Mouse (Mus musculus): ENCODE results near the gene Gm43951. TPM values are rescaled to one million over a fixed set of nuclear protein-coding genes. Genes with fewer than 3 reads are reported as not detected.

Gm43951 gene
- polyA plus RNA-seq, 1 experiment = 2.8 TPM

DNA sequence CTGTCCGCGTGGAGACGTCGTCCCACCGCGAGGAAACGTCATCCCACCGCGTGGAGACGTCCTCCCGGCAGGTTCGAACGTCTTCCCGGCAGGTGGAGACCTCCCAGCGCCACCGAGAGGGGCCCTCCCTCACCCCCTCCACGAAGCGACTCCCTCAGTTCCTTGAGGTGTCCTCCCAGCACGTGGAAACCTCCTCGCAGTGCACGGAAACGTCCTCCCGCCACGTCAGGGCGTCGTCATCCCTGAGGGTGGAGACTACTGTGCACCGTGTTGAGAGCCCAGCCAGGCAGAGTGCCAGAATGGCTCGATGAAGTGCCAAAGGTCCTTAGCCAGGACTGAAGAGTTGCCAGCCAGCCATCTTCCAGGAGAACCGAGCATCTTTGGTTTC, 8.8 kb upstream of the Gm43951 start, which contains the start of gene Med31:
Gene Med31, minus strand, starts transcription at position 183 of the 388 bp plus-strand sequence.
- Histone ChIP-seq H3K4me3 (replicated peaks; ENCODE audit: insufficient read depth, low read depth, low read length) (peak within 1 kb of the TSS; percentile 84), H3K27me3 (ENCODE audit: control insufficient read depth, insufficient read depth, low read length) (no peaks in the 10 kb centered on the region), H3K27ac (ENCODE audit: insufficient read depth, low read length) (peak within 1 kb of the TSS; percentile 39), H3K4me1 (ENCODE audit: control insufficient read depth, insufficient read depth, low read length) (no peaks in the 10 kb centered on the region)
- under 1% methylated on average over 29 of the region's 29 CpGs for WGBS
- TF ChIP-seq POLR2A (IDR thresholded peaks at IDR 0.05; ENCODE audit: borderline replicate concordance, insufficient read depth, low read length) (peak; percentile 37; the same call in 1 of the 2 replicates), CTCF (IDR thresholded peaks at IDR 0.05; ENCODE audit: borderline replicate concordance, insufficient read depth, low read depth, low read length) (no peak)
- peak; percentile 88 for DNase-seq

DNA sequence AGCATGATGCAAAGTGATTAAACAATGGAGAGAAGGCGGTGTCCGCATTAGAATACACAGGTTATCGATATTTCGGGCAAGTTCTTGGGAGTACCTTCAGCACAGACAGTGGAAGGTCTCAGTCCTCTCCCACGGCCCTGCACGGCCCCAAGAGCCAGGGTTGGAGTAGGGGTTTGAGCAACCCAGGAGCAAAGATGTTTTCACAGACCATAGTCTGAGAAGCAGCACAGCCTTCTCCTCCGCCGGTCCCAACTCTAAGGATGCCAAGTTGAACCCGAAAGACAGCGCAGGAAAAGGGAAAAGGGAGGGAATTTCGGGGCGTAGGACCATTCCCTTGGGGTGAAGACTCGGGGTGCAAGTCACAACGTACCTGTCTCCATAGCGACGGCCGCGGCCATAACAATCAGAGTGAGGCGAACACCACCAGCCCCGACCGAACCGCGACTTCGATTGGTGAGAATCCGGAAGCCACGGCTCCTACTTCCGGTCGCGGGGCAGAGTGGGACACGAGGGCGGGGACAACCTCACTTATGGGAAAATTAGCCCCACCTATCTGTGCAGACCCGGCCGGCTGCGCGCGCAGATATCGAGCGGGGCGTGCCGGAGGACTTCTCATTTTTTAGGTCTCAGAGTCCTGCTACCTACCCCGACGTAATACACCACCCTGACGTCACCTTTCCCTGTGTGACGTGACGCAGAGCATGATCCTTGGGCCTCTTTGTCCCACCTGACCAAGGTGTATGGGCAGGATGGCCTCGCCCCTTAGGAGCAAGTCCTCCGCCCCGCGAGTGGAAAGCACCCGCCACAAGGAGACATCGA, 8.2 kb upstream of the Gm43951 start:
- peak; percentile 92 to 94 for DNase-seq
- Histone ChIP-seq H3K27ac (ENCODE audit: insufficient read depth, low read length) (peak overlapping the region; percentile 39), H3K4me3 (replicated peaks; ENCODE audit: insufficient read depth, low read depth, low read length) (peak overlapping the region; percentile 84), H3K27me3 (ENCODE audit: control insufficient read depth, insufficient read depth, low read length) (no peaks in the 10 kb centered on the region), H3K4me1 (ENCODE audit: control insufficient read depth, insufficient read depth, low read length) (no peaks in the 10 kb centered on the region)
- WGBS = under 1% methylated on average over 51 of the region's 51 CpGs
- TF ChIP-seq CTCF (IDR thresholded peaks at IDR 0.05; ENCODE audit: borderline replicate concordance, insufficient read depth, low read depth, low read length) (no peak), POLR2A (IDR thresholded peaks at IDR 0.05; ENCODE audit: borderline replicate concordance, insufficient read depth, low read length) (peak; percentile 67; the same call in 1 of the 2 replicates)

DNA sequence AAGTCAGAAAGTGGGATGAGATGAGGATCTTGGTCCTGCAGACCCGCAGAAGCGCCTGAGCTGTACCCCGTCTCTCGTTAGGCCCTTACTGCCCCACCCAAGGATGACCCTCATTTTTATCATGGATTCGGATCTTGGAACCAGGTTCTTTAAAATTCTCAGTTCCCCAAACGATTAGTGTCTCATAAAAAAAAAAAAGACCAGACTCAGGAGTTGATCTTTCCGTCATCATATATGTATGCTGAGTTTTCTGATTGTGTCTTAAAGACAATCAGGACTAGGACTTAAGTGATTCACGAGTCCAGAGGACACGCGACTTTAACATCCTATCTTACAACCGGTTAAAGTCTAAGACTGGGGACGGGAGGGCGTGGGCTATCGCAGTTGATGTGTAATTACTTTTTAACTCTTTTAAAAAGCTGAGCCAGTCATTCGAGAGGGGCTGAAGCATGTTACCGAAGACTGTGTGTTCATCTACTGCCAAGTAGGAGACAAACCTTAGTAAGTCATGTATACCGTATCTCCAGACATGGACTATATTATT, 1.3 kb upstream of the Gm43951 start:
- 18% methylated on average over 17 of the region's 17 CpGs for WGBS
- Histone ChIP-seq H3K4me1 (ENCODE audit: control insufficient read depth, insufficient read depth, low read length) (peaks cover 28% of the 10 kb centered on the region), H3K27ac (ENCODE audit: insufficient read depth, low read length) (no peak overlapping the region), H3K4me3 (replicated peaks; ENCODE audit: insufficient read depth, low read depth, low read length) (peak overlapping the region; percentile 75), H3K27me3 (ENCODE audit: control insufficient read depth, insufficient read depth, low read length) (no peaks in the 10 kb centered on the region)
- no peak for TF ChIP-seq POLR2A (IDR thresholded peaks at IDR 0.05; ENCODE audit: borderline replicate concordance, insufficient read depth, low read length)
- no peak for TF ChIP-seq CTCF (IDR thresholded peaks at IDR 0.05; ENCODE audit: borderline replicate concordance, insufficient read depth, low read depth, low read length)
- DNase-seq = no peak

DNA sequence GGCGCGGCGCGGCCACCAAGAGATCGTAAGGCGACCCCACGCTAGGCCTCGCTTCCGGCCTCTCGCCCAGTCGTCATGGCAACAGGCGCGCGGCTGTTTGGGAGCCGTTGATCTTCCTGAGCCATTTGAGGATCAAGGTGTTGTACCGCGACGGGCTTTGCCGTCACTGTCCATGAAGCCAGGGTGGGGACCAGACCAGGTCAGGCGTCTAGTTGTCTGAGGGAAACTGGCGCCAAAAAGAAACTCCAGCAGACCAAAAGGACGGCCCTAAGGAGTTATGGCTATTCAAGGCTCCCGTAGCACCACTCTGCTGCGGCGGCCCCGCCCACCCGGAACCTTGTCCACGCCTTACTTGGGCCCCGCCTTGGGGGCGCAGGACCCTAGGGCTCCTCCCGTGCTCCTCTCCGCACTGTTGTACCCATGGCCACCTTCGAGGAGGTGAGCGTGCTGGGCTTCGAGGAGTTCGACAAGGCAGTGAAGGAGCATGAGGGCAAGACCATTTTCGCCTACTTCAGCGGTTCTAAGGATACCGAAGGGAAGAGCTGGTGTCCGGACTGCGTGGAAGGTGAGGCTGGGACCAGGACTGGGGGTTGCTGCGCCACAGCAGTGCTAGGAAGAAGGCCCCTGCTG, 679 bp upstream of the Gm43951 start, which contains the start of the genes 4933427D14Rik and Txndc17:
Gene 4933427D14Rik, minus strand, starts transcription at position 256 of the 630 bp plus-strand sequence.
Gene Txndc17, plus strand, starts transcription at position 344 of the 630 bp plus-strand sequence.
- TF ChIP-seq POLR2A (IDR thresholded peaks at IDR 0.05; ENCODE audit: borderline replicate concordance, insufficient read depth, low read length) (peak; percentile 68), CTCF (IDR thresholded peaks at IDR 0.05; ENCODE audit: borderline replicate concordance, insufficient read depth, low read depth, low read length) (no peak)
- under 1% methylated on average over 42 of the region's 42 CpGs for WGBS
- H3K4me1 ChIP-seq (ENCODE audit: control insufficient read depth, insufficient read depth, low read length) = peaks cover 28% of the 10 kb centered on the region

DNA sequence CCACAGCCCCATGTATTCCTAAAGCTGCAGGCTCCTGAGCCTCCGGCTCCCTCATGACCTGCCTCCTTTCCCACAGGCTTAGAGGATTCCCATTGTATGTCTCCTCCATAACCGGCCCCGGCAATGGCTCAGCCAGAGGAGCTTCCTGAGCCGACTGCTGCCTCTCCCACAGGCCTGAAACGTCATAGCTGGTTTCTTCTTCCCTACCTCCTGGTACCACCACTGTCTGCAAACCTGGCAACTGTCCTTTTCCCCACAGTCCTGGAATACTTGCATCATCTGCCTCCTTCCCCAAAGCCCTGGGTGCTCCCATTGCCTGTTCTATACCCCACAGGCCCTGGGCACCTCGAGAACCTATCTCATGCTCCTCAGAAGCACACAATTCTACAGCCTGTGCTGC, 1.4 kb downstream of the Gm43951 start:
- peaks cover 28% of the 10 kb centered on the region for H3K4me1 ChIP-seq (ENCODE audit: control insufficient read depth, insufficient read depth, low read length)
- WGBS = 43% methylated on average over 6 of the region's 6 CpGs
- DNase-seq = no peak
- H3K27me3 ChIP-seq (ENCODE audit: control insufficient read depth, insufficient read depth, low read length) = no peaks in the 10 kb centered on the region
- TF ChIP-seq CTCF (IDR thresholded peaks at IDR 0.05; ENCODE audit: borderline replicate concordance, insufficient read depth, low read depth, low read length) = no peak
- no peak for TF ChIP-seq POLR2A (IDR thresholded peaks at IDR 0.05; ENCODE audit: borderline replicate concordance, insufficient read depth, low read length)
- H3K27ac ChIP-seq (ENCODE audit: insufficient read depth, low read length) = no peak overlapping the region
- peak overlapping the region; percentile 75 for H3K4me3 ChIP-seq (replicated peaks; ENCODE audit: insufficient read depth, low read depth, low read length)

More for the DNA sequence above, 679 bp upstream of the Gm43951 start, which contains the start of the genes 4933427D14Rik and Txndc17:
- Histone ChIP-seq H3K4me3 (replicated peaks; ENCODE audit: insufficient read depth, low read depth, low read length) (peak within 1 kb of the TSS; percentile 75), H3K27me3 (ENCODE audit: control insufficient read depth, insufficient read depth, low read length) (no peaks in the 10 kb centered on the region), H3K27ac (ENCODE audit: insufficient read depth, low read length) (peak within 1 kb of the TSS; percentile 44; the same call in 1 of the 2 replicates)
- peak; percentile 88 to 89 for DNase-seq

DNA sequence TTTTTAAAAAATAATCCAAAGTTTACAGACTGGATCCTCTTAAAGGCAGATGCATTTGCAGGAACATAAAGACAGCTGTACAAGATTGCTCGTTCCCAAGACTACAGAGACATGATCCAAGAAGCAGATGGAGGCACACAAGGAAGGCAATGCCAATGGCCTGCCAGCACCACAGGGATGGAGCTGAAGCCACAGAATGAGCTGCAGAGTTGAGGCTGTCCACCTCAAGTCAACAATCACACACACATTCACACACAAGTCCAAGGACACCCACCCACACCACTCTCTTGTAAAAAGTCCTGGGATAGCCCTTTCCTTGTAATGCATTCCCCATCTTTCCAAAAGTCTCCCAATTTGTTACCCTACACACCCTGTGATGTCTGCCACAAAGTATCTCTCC, 3.2 kb downstream of the Gm43951 start:
- no peak overlapping the region for H3K4me3 ChIP-seq (replicated peaks; ENCODE audit: insufficient read depth, low read depth, low read length)
- WGBS = 9% methylated on average over 1 of the region's 1 CpGs
- DNase-seq = peak; percentile 35 to 53
- H3K4me1 ChIP-seq (ENCODE audit: control insufficient read depth, insufficient read depth, low read length) = peaks cover 28% of the 10 kb centered on the region
- H3K27me3 ChIP-seq (ENCODE audit: control insufficient read depth, insufficient read depth, low read length) = no peaks in the 10 kb centered on the region
- H3K27ac ChIP-seq (ENCODE audit: insufficient read depth, low read length) = no peak overlapping the region
- TF ChIP-seq CTCF (IDR thresholded peaks at IDR 0.05; ENCODE audit: borderline replicate concordance, insufficient read depth, low read depth, low read length) = no peak
- TF ChIP-seq POLR2A (IDR thresholded peaks at IDR 0.05; ENCODE audit: borderline replicate concordance, insufficient read depth, low read length) = no peak

- no peak for DNase-seq
- Histone ChIP-seq H3K27me3 (ENCODE audit: control insufficient read depth, insufficient read depth, low read length) (no peaks in the 10 kb centered on the region), H3K4me3 (replicated peaks; ENCODE audit: insufficient read depth, low read depth, low read length) (no peak overlapping the region), H3K27ac (ENCODE audit: insufficient read depth, low read length) (no peak overlapping the region), H3K4me1 (ENCODE audit: control insufficient read depth, insufficient read depth, low read length) (no peaks in the 10 kb centered on the region)
- 86% methylated on average over 8 of the region's 8 CpGs for WGBS
- TF ChIP-seq POLR2A (IDR thresholded peaks at IDR 0.05; ENCODE audit: borderline replicate concordance, insufficient read depth, low read length) = no peak
- TF ChIP-seq CTCF (IDR thresholded peaks at IDR 0.05; ENCODE audit: borderline replicate concordance, insufficient read depth, low read depth, low read length) = no peak
Observed at GRCm38 (mm10) chr11:72196506-72196905, 10.1 kb downstream of the Gm43951 start.

Data from cerebellum, adult 2 months (tissue).